Mouse (Mus musculus): ENCODE measurements around the gene Cyp1b1. TPM values are rescaled to one million over a fixed set of nuclear protein-coding genes. Genes with fewer than 3 reads are reported as not detected.
A peak's percentile ranks its signal among the peaks of the same experiment; 100 is the strongest.

Cyp1b1 gene
- total and polyA plus RNA-seq, 3 experiments = 29.6 to 46.6 (median 34.6) TPM

DNA sequence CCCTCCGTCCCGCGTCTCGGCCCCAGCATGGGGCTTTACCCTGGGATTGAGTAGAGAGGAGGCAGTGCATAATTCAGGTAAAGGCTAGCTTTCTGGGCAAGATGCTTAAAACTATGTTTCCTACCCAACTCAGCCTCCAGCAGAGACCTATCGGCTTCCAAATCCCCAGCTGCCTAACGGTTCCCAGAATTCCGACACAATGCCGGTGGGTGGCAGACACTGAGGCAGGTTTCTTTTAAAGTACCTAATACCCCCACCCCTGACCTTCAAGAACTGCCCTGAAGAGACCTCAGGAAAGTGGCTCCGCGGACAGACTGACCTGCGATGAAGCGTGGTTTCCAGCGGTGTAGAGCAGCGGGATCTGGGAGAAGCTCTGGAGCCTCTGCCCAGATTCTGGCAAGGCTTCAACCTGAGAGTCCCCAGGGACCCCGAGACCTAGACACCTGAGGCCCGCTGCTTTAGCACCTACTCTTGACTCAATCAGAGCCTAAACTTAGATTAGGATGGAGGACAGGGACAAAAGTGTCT, 429 bp downstream of the Cyp1b1 start:
- no peak for DNase-seq

DNA sequence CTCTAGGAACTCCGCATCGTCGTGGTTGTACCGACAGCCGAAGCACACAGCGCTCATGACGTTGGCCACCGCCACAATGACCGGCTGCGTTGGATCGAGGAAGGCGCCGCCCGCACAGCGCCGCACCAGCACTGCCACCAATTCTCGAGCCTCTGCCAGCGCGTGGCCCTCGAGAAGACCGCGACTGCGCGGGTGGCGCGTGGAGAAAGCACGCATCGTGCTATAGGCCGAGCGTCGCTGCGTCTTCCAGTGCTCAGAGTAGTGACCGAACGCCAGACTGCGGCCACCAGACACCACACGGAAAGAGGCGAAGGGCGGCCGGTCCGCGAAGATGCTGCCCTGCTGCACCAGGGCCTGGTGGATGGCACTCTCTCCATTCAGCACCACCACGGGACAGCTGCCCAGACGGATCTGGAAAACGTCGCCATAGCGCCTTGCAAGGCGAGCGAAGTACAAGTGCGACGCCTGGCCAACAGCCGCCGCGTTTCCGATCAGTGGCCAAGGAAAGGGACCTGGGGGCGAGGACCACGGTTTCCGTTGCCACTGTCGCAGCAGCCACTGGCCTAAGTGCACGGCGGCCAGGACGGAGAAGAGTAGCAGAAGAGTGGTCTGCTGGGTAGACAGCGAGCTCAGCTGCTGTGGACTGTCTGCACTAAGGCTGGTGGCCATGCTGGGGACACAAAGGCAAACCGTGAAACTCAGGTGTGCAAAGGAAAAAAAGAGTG, 1.1 kb downstream of the Cyp1b1 start:
- peak; percentile 59 for DNase-seq

DNA sequence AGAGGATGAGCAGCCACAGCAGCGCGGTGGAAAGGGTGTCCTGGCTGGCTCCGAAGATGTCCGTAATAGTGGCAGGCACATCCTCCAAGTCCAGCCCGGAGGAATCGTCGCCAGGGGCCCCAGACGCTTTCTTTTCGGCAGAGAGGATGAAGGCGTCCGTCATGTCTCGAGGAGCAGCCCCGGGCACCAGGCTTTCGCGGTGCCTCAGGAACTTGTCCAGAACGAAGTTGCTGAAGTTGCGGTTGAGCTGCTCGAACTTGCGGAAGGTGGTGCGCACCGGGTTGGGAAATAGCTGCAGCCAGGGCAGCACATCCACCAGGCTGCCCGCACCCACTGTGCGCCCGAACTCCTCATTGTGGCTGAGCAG, 1.6 kb downstream of the Cyp1b1 start:
- DNase-seq = peak; percentile 49

- no peak for DNase-seq
Observed at GRCm38 (mm10) chr17:79712536-79712935, 2.3 kb downstream of the Cyp1b1 start.

GRCm38 (mm10) chr17:79711944-79712343, 2.9 kb downstream of the Cyp1b1 start:
- DNase-seq = no peak

- no peak for DNase-seq
Observed at GRCm38 (mm10) chr17:79710246-79710842, 4.5 kb downstream of the Cyp1b1 start.

DNA sequence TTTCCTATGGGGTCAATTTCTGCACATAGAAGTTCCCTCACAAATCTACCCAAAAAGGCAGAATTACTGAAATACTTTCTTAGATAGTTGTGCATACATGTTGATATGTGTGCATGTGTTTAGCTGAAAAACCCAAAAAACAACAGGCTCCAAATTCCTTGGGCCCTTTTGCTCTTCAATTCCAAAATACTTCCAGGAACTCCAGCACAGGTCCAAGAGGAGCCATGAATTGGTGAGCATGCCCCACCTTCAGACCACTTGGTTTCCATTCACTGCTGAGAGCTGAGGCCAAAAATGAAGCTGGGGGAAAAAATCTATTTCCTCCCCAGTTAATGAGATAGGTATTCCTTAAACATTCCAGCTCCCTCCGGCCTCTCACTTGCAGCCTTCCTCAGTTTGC, 5.1 kb downstream of the Cyp1b1 start:
- no peak for DNase-seq

DNA sequence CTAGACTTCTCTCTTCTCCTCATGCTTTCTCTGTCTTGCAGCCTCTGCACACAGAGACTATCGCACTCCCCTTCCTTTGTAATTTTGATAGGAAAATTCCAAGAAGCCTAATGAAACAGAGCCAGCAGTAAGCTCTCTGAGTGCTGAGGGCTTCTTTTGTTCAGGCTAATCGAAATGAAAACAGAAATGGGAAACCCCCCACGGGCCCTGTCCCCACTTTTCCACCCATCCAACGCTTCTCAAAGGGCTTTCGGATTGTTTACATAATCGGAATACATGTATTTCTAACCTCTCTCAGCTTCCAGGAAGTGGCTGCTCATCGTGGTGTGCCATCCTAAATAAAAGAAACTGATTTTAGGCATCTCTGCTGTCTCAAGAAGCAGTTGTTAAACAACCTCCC, 6.7 kb downstream of the Cyp1b1 start:
- no peak for DNase-seq

DNA sequence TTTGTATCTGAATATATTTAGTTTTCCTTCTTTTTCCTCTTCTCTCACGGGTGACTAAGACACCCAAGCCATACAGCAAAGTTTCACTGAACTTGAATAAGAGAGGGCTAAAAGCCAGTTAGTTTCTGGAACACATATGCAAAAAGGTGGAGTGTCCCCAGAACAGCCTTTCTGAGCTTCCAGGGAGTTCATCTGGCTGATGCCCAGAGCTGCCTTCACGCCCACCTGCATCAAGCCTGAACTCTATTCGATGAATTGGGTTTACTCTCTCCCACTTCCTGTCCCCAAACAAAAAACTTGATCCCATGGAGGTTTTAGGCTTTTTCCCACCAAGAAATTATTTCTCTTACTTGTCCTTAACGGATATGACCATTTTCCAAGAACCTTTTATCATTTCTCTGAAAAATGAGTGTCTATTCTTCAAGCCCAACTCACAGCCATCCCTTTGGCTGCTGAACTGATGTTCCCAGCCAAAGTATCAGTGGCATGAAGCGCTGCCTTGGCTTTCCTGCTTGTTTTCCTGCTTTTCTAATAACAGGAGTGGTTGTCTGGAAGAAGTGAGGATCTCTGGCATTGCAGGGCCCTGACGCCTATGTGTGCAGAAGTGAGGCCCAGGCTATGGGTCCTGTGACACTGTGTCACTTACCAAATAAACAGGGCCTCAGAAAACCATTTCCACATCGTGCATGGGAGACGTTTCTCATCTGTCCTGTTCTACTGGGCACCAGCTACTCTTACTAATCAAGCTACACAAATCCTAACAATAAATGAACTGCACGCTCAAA, 9.0 kb downstream of the Cyp1b1 start:
- no peak for DNase-seq

DNA sequence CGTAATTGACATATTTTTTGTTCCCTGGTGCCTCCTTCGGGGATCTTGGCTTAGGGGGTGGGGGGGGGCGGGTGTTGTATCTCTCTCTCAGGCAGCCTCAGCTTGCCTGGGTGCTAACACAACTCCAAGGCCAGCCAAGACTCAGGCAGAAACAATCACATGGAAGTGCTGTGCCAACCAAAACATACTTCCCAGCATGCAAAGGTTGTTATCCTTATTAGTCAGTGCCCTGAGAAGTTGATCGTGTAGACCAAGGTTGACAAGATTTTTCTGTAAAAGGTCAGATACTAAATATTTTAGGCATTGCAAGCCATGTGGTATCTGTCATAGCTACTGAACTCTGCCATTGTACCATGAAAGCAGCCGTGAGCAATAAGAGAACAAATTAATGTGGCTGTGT, 14.0 kb downstream of the Cyp1b1 start:
- peak; percentile 74 for DNase-seq

GRCm38 (mm10) chr17:79699197-79699596, 15.7 kb downstream of the Cyp1b1 start:
- DNase-seq = peak; percentile 49

GRCm38 (mm10) chr17:79695541-79695940, 19.3 kb downstream of the Cyp1b1 start:
- no peak for DNase-seq

DNA sequence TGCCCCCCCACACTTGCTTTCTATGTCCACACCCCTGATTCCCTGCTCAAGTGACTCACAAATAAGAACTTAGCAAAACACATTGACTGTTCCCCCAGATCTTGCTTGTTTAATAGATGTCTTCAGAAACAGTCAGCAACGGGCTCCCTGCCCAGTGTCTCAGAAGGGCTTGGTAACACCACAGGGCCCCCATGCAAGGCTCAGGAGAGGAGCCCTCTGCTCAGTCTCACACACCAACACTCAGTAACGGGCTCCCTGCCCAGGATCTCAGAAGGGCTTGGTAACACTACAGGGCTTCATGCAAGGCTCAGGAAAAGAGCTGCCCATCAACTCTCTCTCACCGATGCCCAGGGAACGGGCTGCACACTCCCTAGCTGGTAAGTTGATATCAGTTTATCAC, 19.8 kb downstream of the Cyp1b1 start:
- no peak for DNase-seq

GRCm38 (mm10) chr17:79670837-79671236, 44.0 kb downstream of the Cyp1b1 start:
- DNase-seq = no peak

- no peak for DNase-seq
Observed at GRCm38 (mm10) chr17:79664106-79664417, 50.8 kb downstream of the Cyp1b1 start.

DNA sequence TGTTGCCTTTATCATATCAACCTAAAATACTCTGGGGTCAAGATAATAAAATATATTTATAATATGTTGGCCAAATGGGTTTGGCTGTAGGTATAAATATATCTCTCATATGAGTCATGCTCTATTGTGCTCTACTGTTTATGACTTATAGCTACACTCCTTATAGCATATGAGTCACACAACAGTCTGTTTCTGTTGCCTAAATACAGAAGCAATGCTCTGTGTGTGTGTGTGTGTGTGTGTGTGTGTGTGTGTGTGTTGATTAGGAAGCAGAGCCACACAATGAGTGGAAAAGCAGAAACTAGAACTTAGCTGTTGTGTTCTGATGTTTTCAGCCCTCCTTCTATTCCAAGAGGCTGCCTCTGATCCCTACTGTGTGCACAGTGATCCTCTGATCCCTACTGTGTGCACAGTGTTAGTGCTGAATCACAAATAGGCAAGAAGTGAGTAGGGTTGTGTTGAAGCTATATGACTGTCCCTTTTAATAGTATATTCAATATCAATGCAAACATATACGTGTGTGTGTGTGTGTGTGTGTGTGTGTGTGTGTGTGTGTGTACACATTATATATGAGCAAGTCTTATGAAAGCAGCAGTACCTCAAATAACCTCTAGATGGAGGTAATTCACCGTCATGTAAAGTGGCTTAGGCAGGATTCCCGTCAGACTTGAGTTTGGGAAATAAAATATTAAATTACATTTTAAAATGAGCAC, 51.3 kb downstream of the Cyp1b1 start:
- no peak for DNase-seq

GRCm38 (mm10) chr17:79661848-79662247, 53.0 kb downstream of the Cyp1b1 start:
- DNase-seq = no peak

DNA sequence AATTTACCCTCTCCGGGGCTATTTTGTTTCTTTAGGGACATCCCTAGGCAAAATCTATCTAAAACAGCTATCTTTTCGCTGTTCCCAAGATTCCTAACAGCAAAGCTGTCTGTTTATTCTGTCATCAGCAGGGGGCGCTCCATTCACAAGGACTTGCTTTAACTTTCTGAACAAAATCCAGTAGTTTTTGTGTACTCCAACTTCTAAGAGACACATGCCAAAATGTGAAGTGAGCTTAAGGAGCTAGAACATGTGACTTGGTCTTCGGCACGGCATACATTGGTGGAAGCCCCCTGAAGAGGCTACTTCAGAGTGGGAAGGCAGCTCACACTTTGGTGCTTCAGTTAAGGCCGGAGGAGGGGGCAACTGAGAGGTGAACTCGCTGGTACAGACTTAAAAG, 53.5 kb downstream of the Cyp1b1 start:
- DNase-seq = peak; percentile 52

- DNase-seq = peak; percentile 30
Observed at GRCm38 (mm10) chr17:79658863-79659262, 56.0 kb downstream of the Cyp1b1 start.

- DNase-seq = no peak
Observed at GRCm38 (mm10) chr17:79658452-79658851, 56.4 kb downstream of the Cyp1b1 start.

- no peak for DNase-seq
Observed at GRCm38 (mm10) chr17:79657785-79658184, 57.1 kb downstream of the Cyp1b1 start.

DNA sequence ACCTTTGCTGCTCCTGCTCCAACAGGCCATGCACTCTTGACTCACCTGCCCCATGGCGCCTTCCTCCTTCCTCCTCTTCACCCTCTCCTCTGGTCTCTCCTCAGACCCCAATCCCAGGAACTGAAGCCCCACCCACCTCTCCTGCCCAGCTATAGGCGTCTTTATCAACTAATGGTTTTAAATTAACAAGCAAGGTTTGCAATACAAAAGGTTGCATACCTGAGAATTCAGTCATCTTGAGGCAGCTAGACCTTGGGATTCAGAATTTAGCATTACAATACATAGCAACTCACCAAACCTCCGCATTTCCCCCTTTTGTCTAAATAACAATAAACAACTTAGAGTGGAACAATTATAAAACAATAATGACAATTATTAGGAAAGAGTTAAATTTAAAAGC, 60.7 kb downstream of the Cyp1b1 start:
- no peak for DNase-seq

DNA sequence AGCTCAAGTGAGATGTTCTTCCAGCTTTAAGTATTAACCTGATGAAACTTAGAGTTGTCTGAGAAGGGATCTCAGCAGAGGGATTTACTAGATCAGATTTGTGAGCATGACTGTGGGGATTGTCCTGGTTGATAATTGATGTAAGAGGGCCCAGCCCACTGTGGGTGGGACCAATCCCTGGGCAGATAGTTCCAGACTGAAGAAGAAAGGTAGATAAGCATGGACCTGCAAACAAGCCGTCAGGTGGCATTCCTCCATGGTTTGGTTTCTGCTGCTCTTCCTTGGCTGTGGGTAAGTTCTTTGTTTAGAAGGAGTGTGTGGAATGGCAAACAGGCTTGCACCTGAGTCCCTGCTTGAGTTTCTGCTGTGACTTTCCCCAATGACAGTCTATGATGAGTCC, 61.7 kb downstream of the Cyp1b1 start:
- no peak for DNase-seq
